Mouse (Mus musculus) lung, adult 2 months (tissue): Measurements from ENCODE around the gene Phactr1.

Experiments
- CTCF ChIP-seq: fragments of 200-500 bp; IDR thresholded peaks from 2 replicates; pipeline ENCODE4 v1.5.1; 2011; ENCODE audit warnings: mild to moderate bottlenecking, low read length, control low read depth; ENCODE audit not compliant: insufficient read depth
- POLR2A ChIP-seq: fragments of 200-500 bp; IDR thresholded peaks from 2 replicates; pipeline ENCODE4 v1.6.1; 2011; ENCODE audit warnings: low read depth, mild to moderate bottlenecking, control low read depth, low read length, borderline replicate concordance; ENCODE audit errors: extremely low read depth

- no peak for TF ChIP-seq POLR2A
- no peak for TF ChIP-seq CTCF
Observed at GRCm38 (mm10) chr13:43005131-43005579, 324.7 kb downstream of the Phactr1 start.
